Mouse (Mus musculus) lung, postnatal 10 days (tissue): Measurements from ENCODE around the gene Vezf1.

ENCODE experiments used
- DNase-seq: peaks from one replicate; pipeline ENCODE4 v3.0.0; 2021

The Vezf1 gene

DNA sequence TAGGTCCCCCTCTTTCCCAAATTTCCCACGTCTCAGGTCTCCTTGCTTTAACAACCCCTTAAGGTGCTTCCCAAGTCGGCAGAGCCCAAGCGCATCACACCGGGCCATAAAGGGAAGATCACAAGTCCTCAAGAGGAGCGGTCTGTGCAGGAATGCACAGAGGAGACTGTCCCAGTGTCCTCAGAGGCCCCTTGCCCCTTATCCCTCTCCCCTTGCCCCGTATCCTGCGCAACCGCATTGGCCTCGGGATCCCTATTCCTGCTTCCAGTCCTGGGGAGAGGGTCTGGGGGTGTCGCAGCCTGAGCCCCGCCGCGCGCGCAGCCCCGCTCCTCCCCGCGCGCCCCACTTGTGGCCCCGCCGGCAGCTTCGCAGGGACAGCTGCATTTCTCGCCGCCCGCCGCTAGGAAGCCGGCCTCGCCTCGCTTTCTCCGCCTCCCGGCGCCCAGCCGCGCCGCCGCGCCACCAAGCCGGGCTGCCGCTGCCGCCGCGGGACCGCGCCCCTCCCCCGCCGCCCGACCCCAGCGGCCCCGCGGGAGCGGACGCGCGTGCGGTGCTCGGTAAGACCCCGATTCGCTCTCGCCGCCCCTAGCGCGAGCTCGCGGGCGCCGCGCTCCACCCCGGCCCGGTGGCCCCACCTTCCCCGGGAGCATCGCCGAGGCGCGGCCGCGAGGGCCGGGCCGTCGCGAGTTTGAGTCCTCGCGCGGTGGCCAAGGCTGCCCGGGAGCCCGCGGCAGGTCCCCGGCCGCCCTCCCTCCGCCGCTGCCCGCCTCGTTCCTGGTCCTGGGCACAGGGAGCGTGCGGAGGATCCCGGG lies 30.9 kb downstream of the Vezf1 start:
- DNase-seq = peak; percentile 87

DNA sequence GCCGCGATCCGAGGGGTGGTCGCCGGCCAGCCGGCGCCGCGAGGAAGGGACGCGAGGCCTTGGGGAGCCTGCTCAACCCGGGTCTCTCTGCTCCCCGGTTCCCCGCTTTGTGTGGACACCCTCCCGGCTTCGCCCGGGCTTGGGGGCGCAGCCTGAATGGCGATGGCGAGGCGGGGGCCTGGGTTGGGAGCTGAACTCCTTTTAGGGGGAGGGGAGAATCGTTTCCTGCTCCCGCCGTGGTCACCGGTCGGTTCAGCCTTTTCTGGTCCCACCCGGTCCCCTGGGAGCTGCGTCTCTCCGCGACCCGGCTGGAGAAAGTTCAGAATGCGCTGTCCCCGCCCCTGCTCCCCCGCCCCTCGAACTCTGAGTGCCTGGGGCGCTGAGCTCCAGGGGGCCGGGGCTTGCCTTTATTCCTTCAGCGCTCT lies 31.5 kb downstream of the Vezf1 start:
- DNase-seq = peak; percentile 86

GRCm38 (mm10) chr11:88100170-88100569 lies 32.1 kb downstream of the Vezf1 start:
- DNase-seq = no peak

- peak; percentile 77 for DNase-seq
Observed at GRCm38 (mm10) chr11:88103214-88103941, 35.3 kb downstream of the Vezf1 start.

GRCm38 (mm10) chr11:88105494-88106291 lies 37.6 kb downstream of the Vezf1 start:
- no peak for DNase-seq

GRCm38 (mm10) chr11:88106292-88106554 lies 38.1 kb downstream of the Vezf1 start:
- no peak for DNase-seq

DNA sequence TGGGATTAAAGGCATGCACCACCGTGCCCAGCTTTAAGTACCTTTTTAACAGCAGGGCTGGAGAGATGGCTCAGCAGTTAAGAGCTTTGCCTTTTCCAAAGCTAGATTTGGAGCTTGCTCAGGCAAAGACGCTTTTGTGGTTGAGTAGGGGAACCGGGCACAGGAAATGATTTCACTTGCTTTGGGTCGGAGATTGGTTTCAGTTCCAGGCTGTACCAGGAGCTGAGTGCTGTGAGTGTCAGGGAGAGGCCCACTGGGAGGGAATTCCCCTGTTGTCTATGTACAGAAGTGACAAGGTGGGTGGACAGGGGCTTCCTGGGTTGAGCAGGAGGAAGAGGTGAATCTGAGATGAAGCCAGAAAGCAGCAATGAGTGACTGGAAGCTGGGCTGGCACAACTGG lies 39.3 kb downstream of the Vezf1 start:
- DNase-seq = peak; percentile 31

DNA sequence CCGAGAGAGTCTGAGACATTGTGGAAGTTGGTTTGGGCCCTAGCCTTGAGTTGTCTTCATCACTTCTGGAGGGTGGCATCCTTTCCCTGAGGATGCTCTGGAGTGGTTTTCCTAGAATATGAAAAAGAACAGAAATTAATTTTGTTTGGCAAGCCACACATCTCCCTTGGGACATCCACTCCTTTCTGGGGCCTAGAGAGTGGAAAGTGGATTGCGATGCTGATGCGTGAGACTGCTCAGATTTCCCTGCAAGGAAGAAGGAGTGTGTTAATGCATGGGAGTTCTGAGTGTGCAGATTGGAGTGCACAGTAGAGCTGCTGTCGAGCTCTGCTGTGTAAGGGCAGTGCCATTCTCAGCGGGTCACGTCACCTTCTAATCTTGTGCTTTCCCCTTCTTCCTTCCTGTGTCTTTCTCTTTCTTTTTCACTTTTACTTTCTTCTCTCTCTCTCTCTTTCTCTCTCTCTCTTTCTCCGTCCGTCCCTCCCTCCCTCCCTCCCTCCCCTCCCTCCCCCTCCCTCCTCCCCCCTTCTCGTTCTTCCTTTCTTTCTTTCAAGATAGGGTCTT lies 42.0 kb downstream of the Vezf1 start:
- DNase-seq = no peak

DNA sequence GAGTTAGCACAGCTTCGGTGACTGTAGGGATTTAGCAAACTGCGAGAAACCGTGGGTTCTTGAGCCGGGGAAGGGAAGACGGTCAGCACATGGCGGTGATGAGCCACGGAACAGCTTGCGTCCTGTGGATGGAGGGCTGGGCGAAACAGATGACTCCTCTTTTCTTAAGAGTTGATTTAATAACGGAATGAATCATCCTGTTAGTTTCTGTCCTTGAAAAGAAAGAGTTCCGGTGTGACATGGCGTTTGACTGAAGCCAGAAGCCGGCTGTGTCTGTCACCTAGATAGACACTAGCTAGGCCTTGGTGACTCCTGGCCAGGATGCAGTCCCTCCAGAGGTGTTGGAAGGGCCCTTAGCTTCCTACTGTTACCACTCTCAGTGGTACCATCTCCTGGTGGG lies 44.0 kb downstream of the Vezf1 start:
- DNase-seq = no peak

GRCm38 (mm10) chr11:88112677-88113333 lies 44.7 kb downstream of the Vezf1 start:
- DNase-seq = no peak

GRCm38 (mm10) chr11:88113543-88114271 lies 45.6 kb downstream of the Vezf1 start:
- peak; percentile 75 for DNase-seq

DNA sequence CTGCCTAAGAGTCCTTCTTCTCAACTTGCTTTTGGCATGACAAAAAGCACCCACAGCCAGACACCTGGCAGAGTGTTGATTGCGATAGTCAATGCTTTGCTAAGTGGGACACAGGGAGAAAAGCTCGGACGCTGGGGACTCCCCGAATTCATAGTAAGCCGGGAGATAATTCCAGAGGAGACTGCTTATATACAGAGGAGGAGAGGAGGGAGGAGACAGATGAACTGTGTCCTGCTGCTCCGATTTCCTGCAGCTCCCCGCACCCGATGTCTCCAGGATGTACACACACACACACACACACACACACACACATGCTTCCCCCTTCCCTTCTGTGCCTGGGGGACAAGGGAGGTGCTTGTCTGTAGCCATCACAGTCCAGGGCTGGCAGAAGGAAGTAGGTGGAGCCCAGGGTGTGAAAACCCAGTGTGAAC lies 46.8 kb downstream of the Vezf1 start:
- DNase-seq = peak; percentile 89

DNA sequence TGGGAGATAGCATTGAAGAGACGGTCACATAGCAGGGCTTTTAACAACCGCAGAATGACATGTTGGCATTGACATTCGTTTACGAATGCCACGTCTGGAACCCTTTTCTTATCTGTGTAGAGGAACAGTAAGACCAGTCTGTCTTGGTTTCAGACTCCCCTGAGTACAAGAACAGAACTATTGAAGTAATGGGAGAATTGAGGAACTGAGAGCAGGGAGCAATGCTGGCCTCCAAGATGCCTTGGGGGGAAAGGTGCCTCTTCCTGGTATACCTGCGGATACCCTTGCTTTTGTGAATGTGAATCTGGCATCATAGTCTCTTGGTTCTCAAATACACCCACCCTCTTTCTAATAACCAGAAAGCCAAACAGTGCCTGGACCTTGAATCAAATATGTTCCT lies 48.5 kb downstream of the Vezf1 start:
- DNase-seq = no peak

DNA sequence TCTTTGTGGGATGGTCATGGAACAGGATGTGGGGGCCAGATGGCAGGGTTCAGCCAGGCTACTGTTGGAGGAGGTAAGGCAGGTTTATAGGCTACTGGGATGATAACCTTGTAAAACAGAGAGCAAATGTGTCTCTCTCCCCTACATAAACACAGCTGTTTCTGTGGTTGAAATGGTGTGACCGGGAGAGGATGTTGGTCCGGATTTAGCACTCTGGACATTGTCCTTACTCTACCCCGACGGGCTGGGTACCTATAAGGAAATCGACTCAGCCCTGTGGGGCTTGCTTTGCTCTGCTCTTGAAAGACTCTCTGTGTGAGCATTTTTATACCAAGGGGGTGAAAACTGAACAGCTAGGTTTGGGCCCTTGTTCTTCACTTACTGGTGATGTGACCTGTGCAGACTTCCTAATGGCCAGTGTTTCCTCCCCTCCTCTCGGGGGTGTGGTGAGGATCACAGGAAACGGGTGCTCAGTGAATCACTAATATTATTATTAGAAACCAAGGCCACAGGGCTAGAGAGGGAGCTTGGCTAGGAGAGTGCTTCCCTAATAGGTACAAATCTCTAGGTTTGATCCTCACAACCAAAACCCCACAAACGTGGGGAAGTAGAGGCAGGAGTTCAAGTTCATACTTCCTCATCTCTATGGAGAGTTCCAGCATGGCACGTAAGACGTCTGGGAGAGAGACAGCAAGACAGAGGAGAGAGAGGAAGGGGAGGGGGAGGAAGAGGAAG lies 49.4 kb downstream of the Vezf1 start:
- peak; percentile 63 for DNase-seq

DNA sequence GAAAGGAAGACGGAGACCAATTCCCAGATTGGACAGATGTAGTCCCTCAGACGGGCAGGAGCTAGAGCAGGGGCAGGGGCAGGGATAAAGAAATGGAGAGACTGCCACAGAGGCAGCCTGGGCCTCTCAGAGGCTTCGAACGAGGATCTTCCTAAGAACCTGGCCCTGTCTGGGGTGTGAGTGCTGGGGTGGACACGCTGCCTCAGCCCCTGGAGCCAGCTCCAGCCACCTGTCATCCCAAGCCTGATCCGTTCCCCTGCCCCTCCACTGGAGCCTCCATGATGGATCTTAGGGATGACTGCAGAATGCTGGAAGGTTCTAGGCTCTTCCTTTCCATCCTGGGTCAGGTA lies 50.0 kb downstream of the Vezf1 start:
- DNase-seq = peak; percentile 45

- DNase-seq = peak; percentile 90
Observed at GRCm38 (mm10) chr11:88118817-88119642, 51.0 kb downstream of the Vezf1 start.

- no peak for DNase-seq
Observed at GRCm38 (mm10) chr11:88122545-88122944, 54.5 kb downstream of the Vezf1 start.

DNA sequence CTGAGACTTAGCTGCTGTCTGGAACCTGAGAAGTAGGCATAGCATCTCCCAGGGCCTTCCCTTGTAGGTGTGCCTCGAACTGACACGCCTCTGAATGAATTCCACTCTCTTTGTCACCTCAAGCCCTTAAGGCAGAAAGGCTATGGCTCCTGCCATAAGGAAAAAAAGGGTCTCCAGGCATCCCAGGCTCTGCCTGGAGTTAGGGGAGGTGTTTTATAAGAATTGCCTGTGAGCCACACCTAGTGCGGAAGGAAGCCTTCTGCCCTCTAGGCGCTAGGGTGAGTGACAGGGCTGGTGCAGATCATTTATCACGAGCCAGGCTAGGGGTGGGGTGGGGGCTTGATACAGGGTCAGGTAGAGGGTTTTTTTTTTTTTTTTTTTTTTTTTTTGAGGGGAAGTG lies 54.9 kb downstream of the Vezf1 start:
- no peak for DNase-seq

- no peak for DNase-seq
Observed at GRCm38 (mm10) chr11:88123731-88124130, 55.7 kb downstream of the Vezf1 start.

- DNase-seq = no peak
Observed at GRCm38 (mm10) chr11:88125483-88125882, 57.4 kb downstream of the Vezf1 start.
